Mouse (Mus musculus) ES-E14 (cell line): ENCODE measurements around the gene Tnip1. TPM values are rescaled to one million over a fixed set of nuclear protein-coding genes. Genes with fewer than 3 reads are reported as not detected.

ENCODE experiments used
- DNase-seq: peaks from one replicate; pipeline ENCODE4 v3.0.0-alpha.2; 2013; ENCODE audit warnings: low read depth, low spot score
- H3K27ac ChIP-seq: 2 replicates; pipeline ENCODE4 v1.5.1; 2012; ENCODE audit warnings: low read depth, mild to moderate bottlenecking, low read length, moderate library complexity, mixed read lengths; ENCODE audit not compliant: poor library complexity, insufficient read depth, severe bottlenecking
- H3K36me3 ChIP-seq: 2 replicates; pipeline ENCODE4 v1.6.1; 2012; ENCODE audit warnings: mild to moderate bottlenecking, low read length, moderate library complexity, mixed read lengths; ENCODE audit not compliant: control insufficient read depth, poor library complexity, insufficient read depth, severe bottlenecking
- H3K4me1 ChIP-seq, 2 experiments: fragments of 150-350 bp in 1 of 2; sonication (generic) in 1 of 2; 2 replicates each; pipeline ENCODE4 v1.6.1; 2012; ENCODE audit warnings: low read length in 2 of 2, mild to moderate bottlenecking in 1 of 2, mixed read lengths in 1 of 2; ENCODE audit not compliant: control insufficient read depth in 2 of 2, insufficient read depth in 2 of 2, poor library complexity in 1 of 2
- H3K4me3 ChIP-seq, 2 experiments: fragments of 150-350 bp in 1 of 2; sonication (generic) in 1 of 2; 2 replicates each; pipeline ENCODE4 v1.5.1; 2012; ENCODE audit warnings: low read length in 2 of 2, low read depth in 1 of 2, mild to moderate bottlenecking in 1 of 2, mixed read lengths in 1 of 2; ENCODE audit not compliant: insufficient read depth in 1 of 2, poor library complexity in 1 of 2, severe bottlenecking in 1 of 2
- H3K9ac ChIP-seq: 2 replicates; pipeline ENCODE4 v1.6.1; 2012; ENCODE audit warnings: low read depth, mild to moderate bottlenecking, low read length, mixed read lengths; ENCODE audit not compliant: poor library complexity, insufficient read depth, severe bottlenecking
- H3K9me3 ChIP-seq: fragments of 150-350 bp; sonication (generic); 2 replicates; pipeline ENCODE4 v1.6.1; 2012; ENCODE audit warnings: low read depth, mild to moderate bottlenecking, low read length; ENCODE audit not compliant: control insufficient read depth, insufficient read depth
- CHD2 ChIP-seq: IDR thresholded peaks from 2 replicates; pipeline ENCODE4 v1.6.1; 2014; ENCODE audit warnings: mild to moderate bottlenecking, low read depth, low read length, inconsistent platforms
- HCFC1 ChIP-seq: IDR thresholded peaks from 2 replicates; pipeline ENCODE4 v1.6.1; 2012; ENCODE audit warnings: low read length, inconsistent platforms, borderline replicate concordance; ENCODE audit not compliant: insufficient read depth
- MAFK ChIP-seq: IDR thresholded peaks from 2 replicates; pipeline ENCODE4 v1.6.1; 2014; ENCODE audit warnings: mild to moderate bottlenecking, low read depth, low read length, inconsistent platforms; ENCODE audit not compliant: insufficient read depth
- ZC3H11A ChIP-seq: IDR thresholded peaks from 2 replicates; pipeline ENCODE4 v1.6.1; 2012; ENCODE audit warnings: low read depth, mild to moderate bottlenecking, inconsistent platforms, low read length, borderline replicate concordance
- ZNF384 ChIP-seq: IDR thresholded peaks from 2 replicates; pipeline ENCODE4 v1.6.1; 2012; ENCODE audit warnings: low read depth, low read length, inconsistent platforms
- in situ Hi-C, 2 experiments: fragments of 600-800 bp; cut with MboI; formaldehyde crosslinking; loops; one replicate each; pipeline ENCODE4 v1.15.1; 2025; ENCODE audit warnings: low sequenced_read_pairs in 2 of 2, inconsistent platforms in 1 of 2; ENCODE audit not compliant: unreplicated experiment in 2 of 2
- total RNA-seq: library from RNA; depleted of rRNA; stranded (reverse); fragments of 300-350 nt; gene quantifications from 2 replicates; pipeline ENCODE4 v1.2.3, GENCODE M21; 2012

The Tnip1 gene
- total RNA-seq, 1 experiment: 14.3 TPM

DNA sequence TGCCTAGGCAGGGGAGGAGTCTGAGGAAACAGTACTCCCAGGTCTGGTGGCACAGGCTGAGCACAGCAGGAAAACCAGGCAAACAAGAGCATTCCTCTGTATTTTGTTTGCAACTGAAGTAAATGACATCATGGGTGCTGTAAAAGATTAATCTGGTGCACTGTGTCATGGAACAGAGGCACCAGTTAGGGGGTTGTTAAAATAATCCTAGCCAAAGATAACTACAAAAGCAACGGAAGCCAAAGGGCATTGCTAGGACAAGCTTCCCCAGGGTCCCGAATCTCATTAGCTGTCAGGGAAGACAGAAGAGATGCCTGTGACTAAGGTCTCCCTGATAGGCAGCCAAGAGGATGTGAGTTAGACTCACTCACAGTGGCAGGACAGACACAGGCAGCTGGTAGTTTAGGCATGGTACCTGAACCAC lies 81.7 kb downstream of the Tnip1 start:
- peaks cover 4 to 15% of the 10 kb centered on the region in 2 experiments for H3K4me1 ChIP-seq
- TF ChIP-seq HCFC1 (no peak), ZNF384 (no peak), ZC3H11A (no peak), MAFK (no peak), CHD2 (no peak)
- DNase-seq: no peak

DNA sequence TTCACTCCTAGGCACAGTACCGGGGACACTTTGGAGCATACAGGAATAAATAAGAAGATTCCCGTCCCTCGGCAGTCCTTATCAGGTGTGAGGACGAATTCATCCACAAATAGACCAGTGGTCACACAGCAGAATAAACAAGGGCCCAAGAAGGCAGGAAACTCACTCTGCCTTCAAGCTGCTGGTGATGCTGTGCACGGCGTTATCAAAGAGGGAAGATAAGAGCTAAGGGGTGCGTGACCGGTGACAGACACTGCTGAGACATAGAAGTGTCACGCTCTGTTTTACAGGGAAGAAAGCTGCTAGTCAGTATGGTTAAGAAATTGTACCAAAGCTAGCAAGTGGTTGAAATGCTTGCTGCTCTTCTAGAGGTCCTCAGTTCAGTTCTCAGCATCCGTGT lies 82.8 kb downstream of the Tnip1 start:
- TF ChIP-seq ZC3H11A: no peak
- no peak for TF ChIP-seq MAFK
- no peak for TF ChIP-seq ZNF384
- no peak for TF ChIP-seq HCFC1
- TF ChIP-seq CHD2: no peak
- H3K36me3 ChIP-seq: no peaks in the 10 kb centered on the region
- DNase-seq: no peak
- no peak overlapping the region for H3K9ac ChIP-seq
- in situ Hi-C loops: loop anchor here in 1 of 2 experiments (10.0 kb wide), 1 partner anchor 105 kb away; no protein-coding TSS in a partner anchor
- peaks cover 4 to 13% of the 10 kb centered on the region in 2 experiments for H3K4me1 ChIP-seq
- no peaks in the 10 kb centered on the region for H3K9me3 ChIP-seq
- H3K27ac ChIP-seq: no peak overlapping the region
- H3K4me3 ChIP-seq: no peak overlapping the region

More for the DNA sequence above, 81.7 kb downstream of the Tnip1 start:
- Histone ChIP-seq H3K36me3 (no peaks in the 10 kb centered on the region), H3K9me3 (no peaks in the 10 kb centered on the region), H3K27ac (no peak overlapping the region), H3K9ac (no peak overlapping the region), H3K4me3 (no peak overlapping the region)
- in situ Hi-C loops: loop anchor here in 1 of 2 experiments (10.0 kb wide), 1 partner anchor 104 kb away; no protein-coding TSS in a partner anchor

DNA sequence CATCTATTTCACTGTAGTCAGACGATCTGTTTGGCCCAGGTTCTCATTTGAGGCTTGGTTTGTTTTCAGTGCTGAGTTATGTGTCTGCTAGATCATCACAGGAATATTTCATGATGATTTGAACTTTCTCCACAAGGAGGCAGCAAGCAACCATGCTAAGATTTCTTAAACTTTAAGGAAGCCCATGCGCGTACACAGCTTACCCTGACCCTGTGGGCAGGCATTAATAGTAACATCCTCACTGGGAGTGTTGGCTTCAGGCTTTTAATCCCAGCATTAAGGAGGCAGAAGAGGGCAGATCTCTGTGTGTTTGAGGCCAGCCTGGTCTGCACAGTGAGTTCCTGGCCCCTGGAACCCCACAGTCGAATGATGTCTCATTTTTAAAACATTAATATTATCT lies 83.3 kb downstream of the Tnip1 start:
- H3K9me3 ChIP-seq: no peaks in the 10 kb centered on the region
- no peaks in the 10 kb centered on the region for H3K36me3 ChIP-seq
- H3K4me3 ChIP-seq: no peak overlapping the region
- no peak overlapping the region for H3K27ac ChIP-seq
- H3K9ac ChIP-seq: no peak overlapping the region
- peaks cover 4 to 12% of the 10 kb centered on the region in 2 experiments for H3K4me1 ChIP-seq
- DNase-seq: no peak
- in situ Hi-C loops: no loop called here
- TF ChIP-seq ZC3H11A (peak; percentile 84; the same call in 1 of the 2 replicates), ZNF384 (no peak)

DNA sequence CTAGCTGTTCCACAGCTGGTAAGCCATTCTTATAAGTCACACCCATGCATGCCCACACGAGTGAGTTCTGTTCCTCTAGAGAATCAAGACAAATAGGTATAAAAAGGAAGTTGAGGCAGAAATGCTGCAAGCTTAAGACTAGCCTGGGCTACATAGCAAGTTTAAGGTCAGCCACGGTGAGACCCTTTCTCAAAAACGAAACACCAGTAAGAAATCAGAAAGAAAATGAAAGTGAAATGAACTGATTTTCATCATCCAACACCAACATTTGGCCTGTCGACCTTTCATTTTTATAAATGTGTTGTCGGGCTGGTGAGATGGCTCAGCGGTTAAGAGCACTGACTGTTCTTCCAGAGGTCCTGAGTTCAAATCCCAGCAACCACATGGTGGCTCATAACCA lies 83.8 kb downstream of the Tnip1 start:
- no peak overlapping the region for H3K9ac ChIP-seq
- H3K27ac ChIP-seq: no peak overlapping the region
- no peak overlapping the region for H3K4me3 ChIP-seq
- H3K9me3 ChIP-seq: no peaks in the 10 kb centered on the region
- TF ChIP-seq ZNF384 (no peak), HCFC1 (no peak), CHD2 (no peak), ZC3H11A (no peak), MAFK (no peak)
- H3K4me1 ChIP-seq: peaks cover 4 to 12% of the 10 kb centered on the region in 2 experiments
- H3K36me3 ChIP-seq: no peaks in the 10 kb centered on the region
- in situ Hi-C loops: no loop called here
- no peak for DNase-seq

DNA sequence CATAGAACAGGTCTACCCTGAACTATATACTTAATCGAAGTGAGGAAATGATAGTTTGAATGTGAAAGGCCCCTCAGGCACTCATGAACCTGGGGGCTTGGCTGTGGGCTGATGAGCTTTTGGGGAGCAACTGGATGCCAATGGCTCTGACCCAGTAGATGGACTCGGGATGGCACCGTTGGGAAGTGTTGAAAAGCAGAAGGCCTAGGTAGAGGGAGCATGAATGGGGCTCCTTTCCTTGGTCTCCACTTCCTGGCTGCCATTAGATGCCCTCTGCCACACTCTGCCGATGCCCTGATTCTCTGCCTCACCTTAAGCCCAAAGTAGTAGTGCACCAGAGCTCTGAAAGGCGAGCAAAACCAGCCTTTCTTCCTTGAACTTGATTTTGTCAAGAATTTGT lies 86.7 kb downstream of the Tnip1 start:
- no peaks in the 10 kb centered on the region for H3K9me3 ChIP-seq
- peaks cover 0 to 2% of the 10 kb centered on the region in 2 experiments; a peak in 1 of 4 replicates for H3K4me1 ChIP-seq
- no peak overlapping the region for H3K4me3 ChIP-seq
- no peak overlapping the region for H3K27ac ChIP-seq
- in situ Hi-C loops: no loop called here
- DNase-seq: no peak
- no peak overlapping the region for H3K9ac ChIP-seq
- peaks cover 15% of the 10 kb centered on the region for H3K36me3 ChIP-seq
- no peak for TF ChIP-seq ZC3H11A
- no peak for TF ChIP-seq HCFC1
- TF ChIP-seq ZNF384: no peak
- TF ChIP-seq CHD2: no peak
- TF ChIP-seq MAFK: no peak
